Mouse (Mus musculus) hindbrain, embryonic 14.5 days (tissue): ENCODE data around the gene Hoxb4. TPM values are rescaled to one million over a fixed set of nuclear protein-coding genes. Genes with fewer than 3 reads are reported as not detected.
A peak's percentile ranks its signal among the peaks of the same experiment; 100 is the strongest.

Source experiments
- ATAC-seq: fragments of 200-750 bp; cut with Nextera tagmentation; 2 replicates; pipeline ENCODE4 v1.8.0; 2017; ENCODE audit warnings: moderate number of reproducible peaks, mild to moderate bottlenecking, moderate TSS enrichment, moderate library complexity; ENCODE audit not compliant: low FRiP score
- DNase-seq: peaks from one replicate; pipeline ENCODE4 v3.0.0-alpha.2; 2015; ENCODE audit warnings: low spot score
- H3K27ac ChIP-seq: fragments of 300-500 bp; sonication (generic); 2 replicates; pipeline ENCODE4 v1.5.1; 2014; ENCODE audit warnings: mild to moderate bottlenecking, moderate library complexity
- H3K27me3 ChIP-seq: fragments of 300-500 bp; sonication (generic); 2 replicates; pipeline ENCODE4 v1.6.1; 2014; ENCODE audit warnings: mild to moderate bottlenecking, low read length, mixed read lengths; ENCODE audit not compliant: control insufficient read depth, insufficient read depth
- H3K36me3 ChIP-seq: fragments of 300-500 bp; sonication (generic); replicated peaks from 2 replicates; pipeline ENCODE4 v1.6.1; 2014; ENCODE audit not compliant: control insufficient read depth, insufficient read depth
- H3K4me1 ChIP-seq: fragments of 300-500 bp; sonication (generic); replicated peaks from 2 replicates; pipeline ENCODE4 v1.6.1; 2014; ENCODE audit warnings: antibody characterized with exemption, low read length, mixed read lengths; ENCODE audit not compliant: control insufficient read depth, insufficient read depth
- H3K4me2 ChIP-seq: fragments of 300-500 bp; sonication (generic); replicated peaks from 2 replicates; pipeline ENCODE4 v1.6.1; 2014; ENCODE audit warnings: mild to moderate bottlenecking, moderate library complexity
- H3K4me3 ChIP-seq: fragments of 300-500 bp; sonication (generic); replicated peaks from 2 replicates; pipeline ENCODE4 v1.5.1; 2014; ENCODE audit warnings: mild to moderate bottlenecking, low read length
- H3K9ac ChIP-seq: fragments of 300-500 bp; sonication (generic); 2 replicates; pipeline ENCODE4 v1.6.1; 2014
- H3K9me3 ChIP-seq: fragments of 300-500 bp; sonication (generic); 2 replicates; pipeline ENCODE4 v1.6.1; 2016; ENCODE audit warnings: low read length; ENCODE audit not compliant: control insufficient read depth
- WGBS: fragments of 180-500 bp; shearing (Covaris S2); extraction: QIAGEN DNeasy Blood & Tissue Kit; methylation state at CpG from one replicate; pipeline ENCODE4 v1.1.7; 2014; 5-methylcytosine and 5-hydroxymethylcytosine counted together
- polyA plus RNA-seq: library from polyadenylated mRNA; unstranded; fragments of >200 nt; fragmentation: Nextera tagmentation; extraction: Ambion mirVana; gene quantifications from 2 replicates; pipeline ENCODE4 v1.2.1, GENCODE M21; 2014

The Hoxb4 gene
- polyA plus RNA-seq, 1 experiment from 2014 or later: 5.4 TPM

DNA sequence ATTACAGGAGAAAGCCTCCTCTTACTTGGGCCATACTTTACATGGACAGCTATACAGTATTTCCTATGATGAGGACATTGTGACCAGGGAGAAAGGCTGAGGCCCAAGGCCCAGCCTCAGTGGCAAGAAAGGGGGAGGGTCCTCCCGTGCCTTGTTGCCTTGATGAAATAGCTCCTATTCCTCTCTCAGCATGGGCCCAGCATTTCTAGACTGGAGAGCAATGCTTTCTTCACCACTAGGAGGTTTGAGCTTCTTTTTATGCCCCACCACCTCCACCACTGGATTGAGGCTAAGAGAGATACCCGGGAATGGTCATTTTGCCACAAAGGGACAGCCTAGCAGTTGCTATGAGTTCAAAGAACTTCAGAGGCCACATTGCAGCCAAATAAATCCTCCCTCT lies 21.1 kb upstream of the Hoxb4 start:
- Histone ChIP-seq H3K4me1 (no peaks in the 10 kb centered on the region), H3K27me3 (peaks cover 95% of the 10 kb centered on the region), H3K4me3 (peak overlapping the region; percentile 48), H3K4me2 (peak overlapping the region; percentile 77), H3K9me3 (no peaks in the 10 kb centered on the region), H3K27ac (peak overlapping the region; percentile 85; the same call in 1 of the 2 replicates), H3K36me3 (no peaks in the 10 kb centered on the region), H3K9ac (peak overlapping the region; percentile 97)
- DNase-seq (no peak), ATAC-seq (no peak)
- WGBS: 3% methylated on average over 2 of the region's 2 CpGs

DNA sequence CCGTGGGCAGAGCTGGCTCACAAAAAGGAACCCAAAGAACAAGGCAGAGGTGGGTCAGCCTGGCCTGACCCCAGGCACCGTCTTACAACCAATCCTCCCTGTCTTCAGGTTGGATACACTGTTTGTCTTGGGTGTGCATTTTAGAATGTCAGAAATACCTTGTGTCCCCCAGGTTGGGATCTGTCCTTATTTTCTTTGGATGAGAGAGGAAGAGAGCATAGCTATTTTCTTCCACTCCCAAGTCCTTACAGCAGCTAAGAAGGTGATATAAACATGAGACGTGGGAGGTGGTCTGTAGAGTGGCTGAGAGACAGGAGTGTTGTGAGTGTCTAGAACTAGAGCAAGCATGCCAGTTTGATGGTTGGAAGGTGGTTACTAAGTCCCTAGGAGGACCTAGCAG lies 20.6 kb upstream of the Hoxb4 start:
- H3K27me3 ChIP-seq: peaks cover 93% of the 10 kb centered on the region
- H3K4me2 ChIP-seq: peak overlapping the region; percentile 77
- 2% methylated on average over 3 of the region's 3 CpGs for WGBS
- H3K27ac ChIP-seq: peak overlapping the region; percentile 85; the same call in 1 of the 2 replicates
- H3K36me3 ChIP-seq: no peaks in the 10 kb centered on the region
- DNase-seq (no peak), ATAC-seq (no peak)
- peak overlapping the region; percentile 48 for H3K4me3 ChIP-seq
- peak overlapping the region; percentile 97 for H3K9ac ChIP-seq
- no peaks in the 10 kb centered on the region for H3K4me1 ChIP-seq
- no peaks in the 10 kb centered on the region for H3K9me3 ChIP-seq

DNA sequence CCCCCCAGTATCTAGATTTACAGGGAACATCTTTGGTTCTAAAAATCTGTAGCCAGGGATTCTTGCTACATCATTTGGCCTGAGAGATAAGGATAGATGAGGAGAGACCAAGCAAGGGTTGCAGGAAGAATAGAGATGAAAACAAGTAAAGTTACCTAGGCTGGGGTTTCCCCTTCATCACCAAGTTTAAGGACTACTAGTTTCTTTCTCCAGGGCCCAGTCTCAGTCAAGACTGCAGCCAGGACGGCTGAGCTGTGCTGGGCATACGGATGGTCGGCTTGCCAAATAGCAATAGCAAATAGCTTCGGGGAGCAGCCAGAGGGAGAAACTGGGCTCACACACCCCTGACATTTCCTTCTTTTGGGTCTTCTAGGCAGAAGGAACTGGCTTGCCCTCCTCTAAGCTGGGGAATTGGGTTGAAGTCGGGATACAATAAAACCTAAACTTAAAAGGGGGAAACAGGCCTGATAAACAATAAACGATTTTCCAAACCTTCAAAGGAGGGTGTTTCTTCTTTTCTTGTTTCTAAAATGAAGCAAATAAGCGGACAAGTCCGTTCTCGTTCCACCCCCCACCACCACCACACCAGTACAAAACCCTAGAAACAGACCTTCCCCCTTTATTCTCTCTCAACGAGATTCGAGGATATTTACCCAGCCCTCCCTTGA lies 20.0 kb upstream of the Hoxb4 start:
- ATAC-seq: no peak
- H3K4me3 ChIP-seq: peak overlapping the region; percentile 48
- WGBS: 2% methylated on average over 11 of the region's 11 CpGs
- H3K36me3 ChIP-seq: no peaks in the 10 kb centered on the region
- peak overlapping the region; percentile 97 for H3K9ac ChIP-seq
- peak overlapping the region; percentile 85 for H3K27ac ChIP-seq
- H3K4me2 ChIP-seq: peak overlapping the region; percentile 77
- peaks cover 93% of the 10 kb centered on the region for H3K27me3 ChIP-seq
- DNase-seq: no peak
- H3K9me3 ChIP-seq: no peaks in the 10 kb centered on the region
- no peaks in the 10 kb centered on the region for H3K4me1 ChIP-seq

DNA sequence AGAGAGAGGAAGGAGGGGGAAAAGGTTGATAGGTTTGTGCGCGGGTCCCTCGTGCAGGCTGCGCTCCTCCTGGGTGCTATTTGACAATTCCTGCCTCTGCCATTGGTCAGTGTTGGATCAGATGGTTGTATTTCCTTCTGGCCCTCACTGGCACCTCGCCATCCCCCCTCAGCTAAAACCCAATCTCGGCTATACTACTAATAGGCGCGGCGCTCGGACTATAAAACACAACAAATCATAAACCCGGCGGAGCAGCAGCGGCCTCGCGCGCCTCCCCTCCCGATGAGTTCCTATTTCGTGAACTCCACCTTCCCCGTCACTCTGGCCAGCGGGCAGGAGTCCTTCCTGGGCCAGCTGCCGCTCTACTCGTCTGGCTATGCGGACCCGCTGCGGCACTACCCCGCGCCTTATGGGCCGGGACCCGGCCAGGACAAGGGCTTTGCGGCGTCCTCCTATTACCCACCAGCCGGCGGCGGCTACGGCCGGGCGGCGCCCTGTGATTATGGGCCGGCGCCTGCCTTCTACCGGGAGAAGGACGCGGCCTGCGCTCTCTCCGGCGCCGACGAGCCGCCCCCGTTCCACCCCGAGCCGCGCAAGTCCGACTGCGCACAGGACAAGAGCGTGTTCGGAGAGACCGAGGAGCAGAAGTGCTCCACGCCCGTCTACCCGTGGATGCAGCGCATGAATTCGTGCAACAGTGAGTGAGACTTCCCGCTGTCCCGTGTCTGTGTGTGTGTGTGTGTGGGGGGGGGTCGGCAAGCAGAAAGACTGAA lies 19.0 kb upstream of the Hoxb4 start:
- Histone ChIP-seq H3K9ac (peak overlapping the region; percentile 97), H3K9me3 (no peaks in the 10 kb centered on the region), H3K27ac (peak overlapping the region; percentile 85), H3K4me2 (peak overlapping the region; percentile 77), H3K4me3 (peak overlapping the region; percentile 48), H3K27me3 (peaks cover 92% of the 10 kb centered on the region), H3K4me1 (no peaks in the 10 kb centered on the region), H3K36me3 (no peaks in the 10 kb centered on the region)
- no peak for ATAC-seq
- WGBS: under 1% methylated on average over 66 of the region's 66 CpGs
- peak; percentile 44 for DNase-seq

- no peak for ATAC-seq
Observed at GRCm38 (mm10) chr11:96299781-96300180, 18.3 kb upstream of the Hoxb4 start.

DNA sequence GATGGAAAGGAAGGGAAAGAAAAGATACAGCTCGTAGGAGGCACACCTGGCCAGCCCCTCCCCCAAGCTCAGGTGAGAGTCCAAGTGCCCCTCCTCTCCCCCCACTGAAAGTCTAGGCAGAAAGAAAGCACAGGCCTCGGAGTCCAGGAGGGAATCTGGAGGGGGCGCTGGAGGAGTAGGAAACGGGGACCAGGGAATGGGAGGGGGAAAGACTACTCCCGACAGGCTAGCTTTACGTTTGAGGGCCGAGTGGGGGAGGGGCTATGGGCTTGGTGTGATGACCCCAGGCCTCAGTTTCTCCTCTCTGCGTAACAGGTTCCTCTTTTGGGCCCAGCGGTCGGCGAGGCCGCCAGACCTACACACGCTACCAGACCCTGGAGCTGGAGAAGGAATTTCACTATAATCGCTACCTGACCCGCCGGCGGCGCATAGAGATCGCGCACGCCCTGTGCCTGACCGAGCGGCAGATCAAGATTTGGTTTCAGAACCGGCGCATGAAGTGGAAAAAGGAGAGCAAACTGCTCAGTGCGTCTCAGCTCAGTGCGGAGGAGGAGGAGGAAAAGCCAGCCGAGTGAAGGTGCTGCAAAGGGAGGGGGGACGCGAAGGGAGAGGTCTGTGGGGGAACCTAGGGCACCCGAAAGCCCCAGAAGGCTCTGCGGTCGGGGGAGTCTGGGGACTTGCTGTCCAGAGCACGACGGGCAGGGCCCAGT lies 17.6 kb upstream of the Hoxb4 start:
- Histone ChIP-seq H3K4me3 (peak overlapping the region; percentile 48), H3K36me3 (no peaks in the 10 kb centered on the region), H3K27ac (peak overlapping the region; percentile 85), H3K4me1 (no peaks in the 10 kb centered on the region), H3K27me3 (peaks cover 88% of the 10 kb centered on the region), H3K9ac (peak overlapping the region; percentile 97), H3K4me2 (peak overlapping the region; percentile 77), H3K9me3 (no peaks in the 10 kb centered on the region)
- no peak for ATAC-seq
- DNase-seq: no peak
- WGBS: under 1% methylated on average over 35 of the region's 35 CpGs

More at GRCm38 (mm10) chr11:96299781-96300180, 18.3 kb upstream of the Hoxb4 start:
- Histone ChIP-seq H3K4me1 (no peaks in the 10 kb centered on the region), H3K4me2 (peak overlapping the region; percentile 77), H3K36me3 (no peaks in the 10 kb centered on the region), H3K9me3 (no peaks in the 10 kb centered on the region), H3K27me3 (peaks cover 88% of the 10 kb centered on the region), H3K27ac (peak overlapping the region; percentile 85), H3K4me3 (peak overlapping the region; percentile 48), H3K9ac (peak overlapping the region; percentile 97)
- under 1% methylated on average over 9 of the region's 9 CpGs for WGBS
- DNase-seq: no peak

GRCm38 (mm10) chr11:96301064-96301431 lies 17.0 kb upstream of the Hoxb4 start:
- WGBS: 2% methylated on average over 10 of the region's 10 CpGs
- peak overlapping the region; percentile 97 for H3K9ac ChIP-seq
- ATAC-seq: no peak
- DNase-seq: no peak
- H3K36me3 ChIP-seq: no peaks in the 10 kb centered on the region
- H3K27ac ChIP-seq: peak overlapping the region; percentile 85
- H3K27me3 ChIP-seq: peaks cover 88% of the 10 kb centered on the region
- peak overlapping the region; percentile 48 for H3K4me3 ChIP-seq
- no peaks in the 10 kb centered on the region for H3K4me1 ChIP-seq
- peak overlapping the region; percentile 77 for H3K4me2 ChIP-seq
- no peaks in the 10 kb centered on the region for H3K9me3 ChIP-seq

DNA sequence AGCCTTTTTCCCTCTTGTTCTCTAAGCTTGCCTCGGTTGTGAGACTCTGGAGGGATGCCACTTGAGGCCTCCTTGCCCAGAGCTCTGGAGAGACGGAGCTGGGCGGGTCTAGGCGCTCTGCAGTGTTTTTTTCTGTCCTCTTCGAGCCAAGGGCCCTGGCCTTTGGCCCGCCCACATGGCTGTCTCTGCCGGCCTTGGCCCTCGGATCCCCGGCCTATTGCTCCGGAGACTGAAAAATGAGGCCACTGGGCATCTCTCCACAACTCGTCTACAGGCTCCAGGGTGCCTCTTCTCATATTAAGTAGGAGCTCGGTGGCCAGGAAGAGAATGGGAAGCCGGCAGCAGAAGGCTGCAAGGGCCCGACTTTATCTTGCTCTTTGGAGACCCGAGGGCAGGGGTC lies 16.2 kb upstream of the Hoxb4 start:
- H3K36me3 ChIP-seq: no peaks in the 10 kb centered on the region
- H3K4me1 ChIP-seq: no peaks in the 10 kb centered on the region
- peak overlapping the region; percentile 77 for H3K4me2 ChIP-seq
- ATAC-seq (no peak), DNase-seq (no peak)
- H3K27me3 ChIP-seq: peaks cover 88% of the 10 kb centered on the region
- peak overlapping the region; percentile 97 for H3K9ac ChIP-seq
- WGBS: 2% methylated on average over 15 of the region's 15 CpGs
- H3K9me3 ChIP-seq: no peaks in the 10 kb centered on the region
- peak overlapping the region; percentile 48 for H3K4me3 ChIP-seq
- H3K27ac ChIP-seq: peak overlapping the region; percentile 99
